15 mouse cellular contexts compared by ENCODE assay signal in genomic region chr13:37111747-37112146, GRCm38 (mm10).
"Had no signal": no experiment of that assay in that cellular context is flagged by ENCODE, and none has a peak within 500 bp of the region (broad histone marks: within the 10 kb centered on the region; RNA-seq: fewer than 3 reads in every experiment).

No protein-coding gene starts in this region.

- H3K36me3 ChIP-seq: midbrain, embryonic 10.5 days; midbrain, embryonic 12.5 days; neural tube, embryonic 12.5 days; stomach, embryonic 15.5 days had no signal

- H3K9ac ChIP-seq: lung, embryonic 14.5 days; midbrain, embryonic 12.5 days; neural tube, embryonic 12.5 days; stomach, embryonic 15.5 days had no signal

- H3K27me3 ChIP-seq: midbrain, embryonic 12.5 days; neural tube, embryonic 12.5 days; stomach, embryonic 15.5 days had no signal

- H3K4me1 ChIP-seq: midbrain, embryonic 10.5 days; midbrain, embryonic 12.5 days; neural tube, embryonic 12.5 days; stomach, embryonic 15.5 days had no signal

- H3K4me3 ChIP-seq: midbrain, embryonic 10.5 days; midbrain, embryonic 12.5 days; neural tube, embryonic 12.5 days; stomach, embryonic 15.5 days had no signal

- ATAC-seq: midbrain, embryonic 16.5 days had no signal

- H3K27ac ChIP-seq: midbrain, embryonic 10.5 days; midbrain, embryonic 12.5 days; neural tube, embryonic 12.5 days; stomach, embryonic 15.5 days; stomach, postnatal 0 days had no signal

- DNase-seq: lung, adult 18-20 months; lung, embryonic 14.5 days; lung, postnatal 10 days; lung, postnatal 4 days; midbrain, embryonic 14.5 days; right cerebral cortex, postnatal 14 days; thymus, adult 2 months; thymus, postnatal 25 days; thymus, postnatal 4 days had no signal
